Mouse (Mus musculus) kidney, adult 2 months (tissue): Measurements from ENCODE around the gene Sept14.

Source experiments
- CTCF ChIP-seq: fragments of 200-500 bp; conservative IDR thresholded peaks from 2 replicates; pipeline ENCODE4 v1.5.1; 2011; ENCODE audit warnings: low read depth, mild to moderate bottlenecking, control low read depth, low read length, moderate library complexity, mixed read lengths; ENCODE audit not compliant: insufficient read depth, insufficient read length
- POLR2A ChIP-seq: fragments of 200-500 bp; IDR thresholded peaks from one replicate; pipeline ENCODE4 v1.6.1; 2011; ENCODE audit warnings: low read depth, low read length, control low read depth

DNA sequence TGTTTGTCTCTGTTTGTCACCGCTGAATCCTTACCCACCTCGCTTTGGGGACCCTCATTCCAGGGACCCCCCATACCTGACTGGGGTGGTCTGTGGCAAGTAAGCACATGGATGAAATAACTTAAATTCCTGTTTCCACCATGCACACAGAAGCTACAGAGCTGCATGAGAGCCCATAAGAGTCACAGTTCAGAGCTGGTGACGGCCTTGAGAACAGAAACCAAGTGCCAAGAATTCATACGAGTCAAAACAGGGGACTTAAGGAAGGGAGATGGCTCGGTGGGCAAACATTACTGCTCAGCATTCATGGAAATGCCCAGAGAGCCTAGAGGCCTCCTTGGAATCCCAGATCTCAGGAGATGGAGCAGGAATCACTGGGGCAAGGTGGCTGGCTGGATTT, 44.2 kb downstream of the Sept14 start:
- TF ChIP-seq CTCF, result no peak
- no peak for TF ChIP-seq POLR2A
